Mouse (Mus musculus) splenic B cell, adult 2 months (primary cell): ENCODE results near the gene Lin9.
"Not testable (repeated sequence)": the region's sequence is repeated elsewhere in the genome, so short reads cannot be mapped to it uniquely, and the experiment has no call there.

Source experiments
- DNase-seq: peaks from one replicate; pipeline ENCODE4 v3.0.0-alpha.2; 2011; ENCODE audit warnings: low read depth, low spot score
- H3K27me3 ChIP-seq: 2 replicates; pipeline ENCODE4 v1.6.1; 2012; ENCODE audit warnings: mild to moderate bottlenecking, low read length, moderate library complexity, mixed read lengths; ENCODE audit not compliant: control insufficient read depth, poor library complexity, insufficient read depth, severe bottlenecking
- H3K36me3 ChIP-seq: 2 replicates; pipeline ENCODE4 v1.6.1; 2012; ENCODE audit warnings: mild to moderate bottlenecking, low read length, moderate library complexity, mixed read lengths; ENCODE audit not compliant: control insufficient read depth, poor library complexity, insufficient read depth, severe bottlenecking

The Lin9 gene

DNA sequence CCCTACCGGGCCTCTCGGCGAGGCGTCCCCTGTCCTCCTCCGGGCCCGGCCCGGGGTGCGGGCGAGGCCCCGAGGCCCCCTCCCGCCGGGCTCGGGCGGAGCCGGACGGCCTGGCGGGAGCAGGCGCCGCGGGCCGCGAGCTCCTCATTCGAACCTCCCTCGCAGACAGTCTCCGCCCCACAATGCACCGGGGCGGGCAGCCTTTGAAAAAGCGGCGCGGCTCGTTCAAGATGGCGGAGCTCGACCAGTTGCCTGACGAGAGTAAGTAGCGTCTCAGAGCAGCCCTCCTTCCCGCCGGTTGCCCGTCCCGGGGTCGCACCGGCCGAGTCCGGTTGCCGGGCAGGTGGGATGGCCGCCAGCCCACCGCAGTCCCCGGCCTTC is at the start of gene Lin9:
Gene Lin9 (plus strand): TSS at position 14 of the 381 bp plus-strand sequence.
- Histone ChIP-seq H3K27me3 (no peaks in the 10 kb centered on the region), H3K36me3 (no peaks in the 10 kb centered on the region)
- DNase-seq: peak; percentile 89

GRCm38 (mm10) chr1:180600578-180600977 is 40.4 kb upstream of the Lin9 start:
- peaks cover 22% of the 10 kb centered on the region for H3K36me3 ChIP-seq
- no peak for DNase-seq
- H3K27me3 ChIP-seq: no peaks in the 10 kb centered on the region

- H3K36me3 ChIP-seq: peaks cover 13% of the 10 kb centered on the region
- peak; percentile 84 for DNase-seq
These were observed 39.1 kb upstream of the Lin9 start for GRCm38 (mm10) chr1:180601806-180602205.

GRCm38 (mm10) chr1:180604579-180604978 is 36.4 kb upstream of the Lin9 start:
- Histone ChIP-seq H3K36me3 (peaks cover 4% of the 10 kb centered on the region), H3K27me3 (no peaks in the 10 kb centered on the region)
- no peak for DNase-seq

More at GRCm38 (mm10) chr1:180601806-180602205, 39.1 kb upstream of the Lin9 start:
- H3K27me3 ChIP-seq: no peaks in the 10 kb centered on the region

DNA sequence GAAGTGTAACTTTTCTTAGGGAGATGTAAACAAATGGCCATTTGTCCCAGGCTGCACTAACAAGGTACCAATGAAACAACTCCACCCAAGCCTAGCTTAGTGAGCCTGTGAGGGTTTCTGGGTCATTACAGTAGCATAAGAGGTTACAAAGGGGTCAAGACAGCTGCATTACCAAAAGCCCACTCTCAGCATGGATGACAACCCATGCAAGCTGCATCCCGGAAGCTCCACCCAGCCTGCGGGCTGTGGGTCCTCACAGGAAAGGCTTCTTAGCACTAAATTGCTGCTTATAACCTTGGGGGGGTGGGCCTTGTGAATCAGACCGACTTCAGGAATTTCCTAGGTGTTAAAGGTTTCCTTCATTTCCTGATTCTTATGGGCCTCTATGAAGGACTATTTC is 34.8 kb upstream of the Lin9 start:
- Histone ChIP-seq H3K36me3 (no peaks in the 10 kb centered on the region; the same call in 1 of the 2 replicates), H3K27me3 (no peaks in the 10 kb centered on the region)
- DNase-seq: no peak

GRCm38 (mm10) chr1:180606796-180607577 is 34.0 kb upstream of the Lin9 start:
- no peaks in the 10 kb centered on the region for H3K27me3 ChIP-seq
- no peak for DNase-seq
- H3K36me3 ChIP-seq: no peaks in the 10 kb centered on the region; the same call in 1 of the 2 replicates

- Histone ChIP-seq H3K27me3 (no peaks in the 10 kb centered on the region), H3K36me3 (no peaks in the 10 kb centered on the region; the same call in 1 of the 2 replicates)
- DNase-seq: no peak
These were observed 33.4 kb upstream of the Lin9 start for GRCm38 (mm10) chr1:180607578-180607879.

DNA sequence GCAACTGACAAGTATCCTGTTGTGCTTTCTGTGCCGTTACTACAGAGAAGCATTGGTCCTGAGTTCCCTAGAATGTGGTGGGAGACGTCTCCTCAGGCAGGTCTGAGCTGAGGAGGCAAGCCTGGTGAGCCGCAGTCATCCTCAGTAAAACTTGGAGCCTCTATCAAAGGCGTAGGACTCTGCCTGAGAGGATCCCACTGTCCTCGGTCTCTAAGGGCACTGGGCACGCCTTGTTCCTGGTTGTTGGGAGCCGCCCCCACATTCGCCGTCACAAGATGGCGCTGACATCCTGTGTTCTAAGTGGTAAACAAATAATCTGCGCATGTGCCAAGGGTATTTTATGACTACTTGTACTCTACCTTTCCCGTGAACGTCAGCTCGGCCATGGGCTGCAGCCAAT is 29.1 kb upstream of the Lin9 start:
- H3K36me3 ChIP-seq, DNase-seq, H3K27me3 ChIP-seq: not testable (repeated sequence)

DNA sequence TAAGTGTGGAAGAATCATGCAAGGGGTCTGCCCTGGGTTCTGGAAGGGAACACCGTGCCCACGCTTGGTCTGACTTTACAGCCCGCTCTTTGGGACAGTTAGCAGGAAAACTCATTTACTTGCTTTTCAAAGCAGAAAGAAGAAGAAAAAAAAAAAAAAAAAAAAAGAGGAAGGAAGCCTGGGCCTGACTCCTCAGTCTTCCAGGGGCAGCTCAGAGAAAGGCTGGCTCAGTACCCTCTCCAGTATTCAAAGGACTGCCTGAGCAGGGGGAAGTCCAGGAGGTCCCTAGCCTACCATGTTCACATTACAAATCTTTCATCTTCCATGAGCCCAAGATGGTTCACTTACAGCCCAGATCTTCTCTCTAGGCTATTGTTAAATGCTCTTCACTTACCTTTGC is 24.2 kb upstream of the Lin9 start:
- no peak for DNase-seq
- H3K27me3 ChIP-seq: no peaks in the 10 kb centered on the region
- no peaks in the 10 kb centered on the region for H3K36me3 ChIP-seq

- no peaks in the 10 kb centered on the region for H3K27me3 ChIP-seq
- H3K36me3 ChIP-seq: no peaks in the 10 kb centered on the region
- no peak for DNase-seq
These were observed 18.6 kb upstream of the Lin9 start for GRCm38 (mm10) chr1:180622389-180622788.

DNA sequence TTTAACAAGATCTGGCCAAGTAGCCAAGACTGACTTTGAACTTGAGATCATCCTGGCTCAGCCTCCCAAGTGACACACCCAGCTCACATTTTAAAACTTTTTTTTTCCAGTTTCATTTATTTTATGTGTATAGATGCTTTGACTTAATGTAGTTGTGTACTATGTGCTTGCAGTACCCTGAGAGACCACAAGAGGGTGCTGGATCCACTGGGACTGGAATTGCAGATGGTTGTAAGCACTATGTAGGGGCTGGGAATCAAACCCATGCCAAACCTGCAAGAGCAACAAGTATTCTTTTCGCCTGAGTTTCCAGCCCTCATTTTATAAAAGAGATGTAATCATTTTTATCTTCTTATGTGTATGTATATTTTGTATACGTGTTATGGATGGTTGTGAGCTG is 17.0 kb upstream of the Lin9 start:
- H3K27me3 ChIP-seq: no peaks in the 10 kb centered on the region
- no peaks in the 10 kb centered on the region for H3K36me3 ChIP-seq
- peak; percentile 55 for DNase-seq

GRCm38 (mm10) chr1:180626141-180626540 is 14.8 kb upstream of the Lin9 start:
- Histone ChIP-seq H3K27me3 (no peaks in the 10 kb centered on the region), H3K36me3 (no peaks in the 10 kb centered on the region)
- DNase-seq: no peak

DNA sequence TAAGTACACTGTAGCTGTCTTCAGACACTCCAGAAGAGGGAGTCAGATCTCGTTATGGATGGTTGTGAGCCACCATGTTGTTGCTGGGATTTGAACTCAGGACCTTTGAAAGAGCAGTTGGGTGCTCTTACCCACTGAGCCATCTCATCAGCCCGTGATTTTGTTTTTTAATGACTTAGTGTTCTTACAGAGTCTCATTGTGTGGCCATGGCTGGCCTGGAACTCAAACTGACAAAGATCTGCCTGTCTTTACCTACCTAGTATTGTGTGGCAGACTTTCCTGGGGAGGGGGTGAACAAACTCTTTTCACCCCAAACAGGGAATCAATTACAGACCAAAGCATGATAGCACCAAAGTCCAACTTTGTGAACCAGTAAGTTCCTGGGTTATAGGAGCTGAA is 3.2 kb upstream of the Lin9 start:
- not testable (repeated sequence) for H3K36me3 ChIP-seq, H3K27me3 ChIP-seq, DNase-seq

DNA sequence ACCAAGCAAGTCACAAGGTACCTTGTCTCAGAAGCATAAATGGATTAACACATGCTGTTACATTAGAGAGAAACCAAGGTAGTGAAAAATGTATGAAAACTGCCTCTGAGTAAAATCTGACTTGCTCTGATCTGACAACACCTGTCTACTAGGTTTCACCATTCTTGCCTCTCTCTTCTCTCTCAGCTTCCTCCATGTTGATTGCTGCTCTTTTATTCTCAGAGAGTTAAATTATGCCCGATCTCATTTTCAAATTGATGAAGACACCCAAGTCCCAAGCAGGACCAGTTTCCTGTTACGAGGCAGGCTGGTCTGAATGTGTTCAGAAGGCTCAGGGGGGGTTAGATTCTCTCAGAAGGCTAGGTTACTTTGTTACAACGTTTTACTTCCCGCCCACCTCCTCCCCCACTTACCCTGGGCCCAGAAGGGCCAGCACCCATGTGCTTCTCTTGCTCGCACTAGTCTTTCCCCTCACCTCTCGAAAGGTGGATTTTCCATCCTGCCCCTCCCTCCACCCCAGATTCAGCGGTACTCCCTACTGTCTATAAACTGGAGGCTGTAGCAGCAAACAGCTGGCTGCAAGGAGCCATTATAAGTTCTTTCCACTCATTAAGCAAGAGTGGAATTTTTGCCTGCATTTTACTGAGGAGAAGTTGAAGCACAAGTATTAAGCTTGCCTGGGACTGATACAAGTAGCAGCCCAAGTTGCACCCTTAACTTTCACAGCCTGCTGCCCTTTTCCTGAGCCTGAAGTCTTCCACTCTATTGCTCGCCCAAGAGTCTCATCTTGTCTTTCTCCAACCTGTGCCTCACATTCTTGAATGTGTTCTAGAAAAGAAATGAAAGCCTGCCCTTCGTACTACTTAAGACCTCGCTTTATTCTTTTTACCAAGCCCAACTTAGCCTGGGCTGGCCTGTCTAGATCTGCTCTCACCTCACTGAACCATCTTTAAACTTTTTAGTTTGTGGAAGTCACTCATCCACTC is 1.2 kb upstream of the Lin9 start:
- Histone ChIP-seq H3K36me3 (no peaks in the 10 kb centered on the region), H3K27me3 (no peaks in the 10 kb centered on the region)
- DNase-seq: no peak

GRCm38 (mm10) chr1:180640605-180641125 is 285 bp upstream of the Lin9 start:
- H3K27me3 ChIP-seq: no peaks in the 10 kb centered on the region
- DNase-seq: peak; percentile 38

More at GRCm38 (mm10) chr1:180640605-180641125, 285 bp upstream of the Lin9 start:
- H3K36me3 ChIP-seq: no peaks in the 10 kb centered on the region
